Mouse (Mus musculus): ENCODE measurements at regions not wholly inside any gene's neighbourhood (a gene's known extent, or its start where the extent isn't known, plus 50 kb on each side); places are given as distances from the start of the nearest gene placed in this dataset.

DNA sequence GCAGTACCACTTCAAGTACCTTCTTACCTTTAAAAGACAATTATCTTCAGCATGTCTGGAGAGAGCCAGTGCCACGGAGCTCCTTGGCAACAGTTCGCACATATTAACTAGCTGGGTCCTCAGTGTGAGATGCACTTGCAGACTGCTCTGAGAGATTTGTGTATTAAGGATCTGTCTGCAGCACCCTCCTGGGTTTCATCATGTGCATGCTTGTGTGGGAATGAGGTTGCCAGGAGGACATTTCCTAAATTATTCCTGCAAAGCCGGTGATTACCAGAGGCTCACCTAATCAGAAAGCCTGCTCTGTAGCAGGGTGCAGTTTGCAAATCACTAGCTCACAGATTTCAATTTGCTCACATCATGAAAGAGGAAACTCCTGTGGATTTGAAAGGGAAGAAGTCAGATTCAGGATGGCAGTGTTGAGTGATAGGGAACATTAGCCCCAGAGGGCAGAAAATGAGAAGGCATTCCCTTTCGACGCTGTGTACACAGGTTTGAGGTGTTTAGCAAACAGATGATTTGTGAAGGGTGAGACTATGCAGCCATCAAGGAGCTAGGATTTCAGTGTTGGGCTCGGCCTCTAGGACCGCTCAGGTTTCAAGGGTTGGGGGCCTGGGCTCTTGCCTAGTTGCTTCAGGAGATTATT, 257.3 kb upstream of the Arglu1 start:
- no peak for ATAC-seq (replicated peaks; ENCODE audit: low FRiP score, low TSS enrichment, poor library complexity, severe bottlenecking)

GRCm38 (mm10) chr8:8942991-8943390, 252.7 kb upstream of the Arglu1 start:
- ATAC-seq (replicated peaks; ENCODE audit: low FRiP score, low TSS enrichment, poor library complexity, severe bottlenecking), result no peak

- ATAC-seq (replicated peaks; ENCODE audit: low FRiP score, low TSS enrichment, poor library complexity, severe bottlenecking), result no peak
Observed at GRCm38 (mm10) chr8:8940899-8941298, 250.6 kb upstream of the Arglu1 start.

DNA sequence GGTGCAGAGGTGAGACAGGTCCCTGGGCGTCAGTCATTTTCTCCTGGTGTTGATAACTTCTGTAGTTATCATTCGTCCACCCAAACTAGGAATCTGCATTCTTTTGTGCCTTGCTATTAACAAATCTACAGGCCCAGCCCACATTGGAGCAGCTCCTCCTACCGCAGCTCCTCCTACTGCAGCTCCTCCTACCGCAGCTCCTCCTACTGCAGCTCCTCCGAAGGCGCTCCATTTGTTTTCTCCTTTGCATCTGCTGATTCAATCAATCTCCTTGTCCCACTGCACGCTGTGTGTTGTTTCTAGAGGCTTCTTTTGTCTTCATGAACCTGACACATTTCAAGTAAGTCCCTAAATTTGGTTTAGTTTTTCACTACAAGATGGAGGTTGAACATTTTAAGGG, 248.2 kb upstream of the Arglu1 start:
- no peak for ATAC-seq (replicated peaks; ENCODE audit: low FRiP score, low TSS enrichment, poor library complexity, severe bottlenecking)

- no peak for ATAC-seq (replicated peaks; ENCODE audit: low FRiP score, low TSS enrichment, poor library complexity, severe bottlenecking)
Observed at GRCm38 (mm10) chr8:8932466-8932865, 242.1 kb upstream of the Arglu1 start.

GRCm38 (mm10) chr8:8931746-8932145, 241.4 kb upstream of the Arglu1 start:
- no peak for ATAC-seq (replicated peaks; ENCODE audit: low FRiP score, low TSS enrichment, poor library complexity, severe bottlenecking)

DNA sequence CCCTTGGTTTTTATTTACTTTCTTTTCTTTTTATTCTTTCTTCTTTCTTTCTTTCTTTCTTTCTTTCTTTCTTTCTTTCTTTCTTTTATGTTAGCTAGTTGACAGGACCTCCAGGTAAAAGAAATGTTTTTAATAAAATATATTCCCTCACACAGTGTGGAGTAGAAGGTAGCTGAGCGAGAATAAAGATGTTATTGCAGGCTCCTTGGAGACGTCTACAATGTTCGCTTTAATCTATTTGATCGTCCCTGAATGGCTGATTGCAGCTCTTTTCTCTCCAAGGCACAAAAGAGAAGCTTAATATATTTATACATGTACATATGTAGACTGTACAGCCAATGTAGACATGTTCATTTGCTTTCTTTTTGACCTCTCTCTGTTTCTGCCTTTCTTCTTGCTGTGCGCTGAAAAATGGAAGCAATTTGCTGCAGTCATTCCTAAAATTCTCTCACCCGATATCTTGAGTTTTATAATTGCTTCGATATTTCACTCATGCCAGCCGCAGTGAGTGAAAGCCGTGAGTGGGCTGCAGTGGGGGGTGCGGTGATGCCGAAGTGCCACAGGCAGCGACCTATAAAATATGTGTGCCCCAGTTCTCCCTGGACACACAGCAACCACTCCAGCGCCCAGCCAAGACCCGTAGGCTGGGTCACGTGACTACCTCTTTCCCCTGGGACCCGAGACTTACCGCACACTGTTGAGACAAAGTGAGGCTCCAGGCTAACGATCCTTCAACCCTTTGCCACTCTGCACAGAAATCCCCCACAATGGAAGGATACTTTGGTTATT, 237.9 kb upstream of the Arglu1 start:
- ATAC-seq (replicated peaks; ENCODE audit: low FRiP score, low TSS enrichment, poor library complexity, severe bottlenecking), result no peak

GRCm38 (mm10) chr8:8921446-8921845, 231.1 kb upstream of the Arglu1 start:
- no peak for ATAC-seq (replicated peaks; ENCODE audit: low FRiP score, low TSS enrichment, poor library complexity, severe bottlenecking)

DNA sequence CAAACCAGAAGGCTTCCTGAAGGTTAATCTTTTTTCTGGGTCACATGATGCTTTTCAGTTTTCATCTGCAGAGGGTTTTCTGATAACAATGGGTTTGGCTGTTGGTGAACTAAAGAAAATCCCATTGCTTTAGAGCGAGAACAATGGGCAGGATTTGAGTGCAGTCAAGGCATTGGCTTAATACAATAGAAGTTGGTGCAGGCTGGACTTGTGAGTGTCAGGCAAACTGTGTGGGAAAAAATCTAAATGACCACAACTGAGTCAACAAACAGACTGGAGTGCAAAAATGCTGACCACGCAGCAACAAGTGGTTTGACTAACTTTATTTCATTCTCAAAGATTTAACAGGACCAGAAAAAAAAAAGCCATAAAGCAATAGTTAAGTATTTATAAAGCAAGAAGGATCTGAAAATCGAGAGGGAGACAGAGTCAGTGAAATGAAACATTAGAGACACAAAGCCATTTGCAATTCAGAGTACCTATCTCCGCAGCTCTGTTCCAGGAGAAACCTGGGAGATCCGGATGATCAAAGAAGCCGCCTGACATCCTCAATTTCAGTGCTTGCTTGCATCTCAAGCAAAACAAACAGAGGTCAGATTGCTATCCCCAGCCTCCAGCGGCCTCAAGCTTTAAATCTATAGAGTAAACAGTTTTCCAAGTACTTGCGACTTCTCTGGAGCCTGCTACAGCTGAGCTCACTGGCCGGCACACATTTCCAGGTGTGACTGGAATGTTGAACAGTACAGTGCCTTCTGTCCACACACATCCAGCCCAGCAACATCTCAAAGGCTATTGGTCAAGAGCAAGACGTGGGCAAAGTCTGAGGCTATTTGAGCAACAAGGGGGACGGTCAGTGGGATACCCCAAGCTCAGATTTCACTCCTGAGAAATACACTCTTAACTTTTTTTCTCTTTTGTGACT, 229.5 kb upstream of the Arglu1 start:
- ATAC-seq (replicated peaks; ENCODE audit: low FRiP score, low TSS enrichment, poor library complexity, severe bottlenecking), result no peak

GRCm38 (mm10) chr8:8919040-8919439, 228.7 kb upstream of the Arglu1 start:
- ATAC-seq (replicated peaks; ENCODE audit: low FRiP score, low TSS enrichment, poor library complexity, severe bottlenecking), result no peak

- no peak for ATAC-seq (replicated peaks; ENCODE audit: low FRiP score, low TSS enrichment, poor library complexity, severe bottlenecking)
Observed at GRCm38 (mm10) chr8:8907478-8908165, 217.3 kb upstream of the Arglu1 start.

GRCm38 (mm10) chr8:8892996-8893395, 202.7 kb upstream of the Arglu1 start:
- ATAC-seq (replicated peaks; ENCODE audit: low FRiP score, low TSS enrichment, poor library complexity, severe bottlenecking), result no peak

DNA sequence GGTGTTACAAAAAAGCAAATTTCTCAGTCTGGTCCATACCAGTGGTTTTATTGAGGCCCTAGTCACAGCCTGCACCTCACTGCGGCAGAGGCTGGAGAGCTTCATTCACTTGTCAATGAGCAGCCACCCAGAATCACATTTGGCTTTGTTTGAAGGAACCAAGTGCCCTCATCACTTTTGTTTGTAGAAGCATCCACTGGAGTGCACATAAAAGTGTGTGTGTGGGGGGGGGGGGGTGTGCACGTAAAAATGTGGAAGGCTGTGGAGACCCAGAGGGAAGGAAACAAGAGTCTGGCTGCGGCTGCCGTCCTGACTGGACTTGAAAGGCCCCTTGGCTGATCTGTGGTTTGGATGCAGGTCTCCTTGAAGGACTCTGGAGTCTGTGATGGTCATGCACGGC, 187.0 kb upstream of the Arglu1 start:
- ATAC-seq (replicated peaks; ENCODE audit: low FRiP score, low TSS enrichment, poor library complexity, severe bottlenecking), result no peak

- no peak for ATAC-seq (replicated peaks; ENCODE audit: low FRiP score, low TSS enrichment, poor library complexity, severe bottlenecking)
Observed at GRCm38 (mm10) chr8:8876879-8877278, 186.6 kb upstream of the Arglu1 start.

- no peak for ATAC-seq (replicated peaks; ENCODE audit: low FRiP score, low TSS enrichment, poor library complexity, severe bottlenecking)
Observed at GRCm38 (mm10) chr8:8876469-8876868, 186.1 kb upstream of the Arglu1 start.

- no peak for ATAC-seq (replicated peaks; ENCODE audit: low FRiP score, low TSS enrichment, poor library complexity, severe bottlenecking)
Observed at GRCm38 (mm10) chr8:8871938-8872337, 181.6 kb upstream of the Arglu1 start.

GRCm38 (mm10) chr8:8871039-8871438, 180.7 kb upstream of the Arglu1 start:
- no peak for ATAC-seq (replicated peaks; ENCODE audit: low FRiP score, low TSS enrichment, poor library complexity, severe bottlenecking)

DNA sequence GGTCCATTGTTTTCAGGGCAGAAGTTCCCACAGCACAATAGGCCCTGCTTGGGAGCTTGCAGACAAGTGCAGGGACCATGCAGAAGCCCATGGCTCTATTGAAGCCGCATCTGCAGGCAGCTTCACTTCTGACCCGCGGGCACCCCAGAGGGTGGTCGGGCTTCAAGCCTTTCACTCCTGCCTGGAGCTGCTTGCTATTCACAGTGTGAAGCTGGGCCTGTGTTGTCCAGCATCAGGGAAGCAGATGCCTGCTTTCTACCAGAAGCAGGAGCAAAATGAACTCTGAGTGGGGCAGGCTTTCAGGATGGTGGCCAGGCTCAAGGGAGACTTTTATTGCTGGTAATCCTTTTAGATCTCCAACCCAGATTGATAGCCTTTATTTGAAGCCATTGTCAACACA, 180.2 kb upstream of the Arglu1 start:
- no peak for ATAC-seq (replicated peaks; ENCODE audit: low FRiP score, low TSS enrichment, poor library complexity, severe bottlenecking)

- ATAC-seq (replicated peaks; ENCODE audit: low FRiP score, low TSS enrichment, poor library complexity, severe bottlenecking), result no peak
Observed at GRCm38 (mm10) chr8:8869338-8869737, 179.0 kb upstream of the Arglu1 start.

- ATAC-seq (replicated peaks; ENCODE audit: low FRiP score, low TSS enrichment, poor library complexity, severe bottlenecking), result no peak
Observed at GRCm38 (mm10) chr8:8867924-8868323, 177.6 kb upstream of the Arglu1 start.
